Mouse (Mus musculus) spleen, adult 2 months (tissue): Measurements from ENCODE around the gene Mfsd2b.

Experiments used
- CTCF ChIP-seq: fragments of 200-500 bp; IDR thresholded peaks from 2 replicates; pipeline ENCODE4 v1.5.1; 2011; ENCODE audit warnings: mild to moderate bottlenecking, inconsistent platforms; ENCODE audit not compliant: insufficient read depth, insufficient read length, insufficient replicate concordance; ENCODE audit errors: extremely low read depth
- POLR2A ChIP-seq: fragments of 200-500 bp; IDR thresholded peaks from 2 replicates; pipeline ENCODE4 v1.6.1; 2011; ENCODE audit warnings: low read depth, low read length, inconsistent platforms

DNA sequence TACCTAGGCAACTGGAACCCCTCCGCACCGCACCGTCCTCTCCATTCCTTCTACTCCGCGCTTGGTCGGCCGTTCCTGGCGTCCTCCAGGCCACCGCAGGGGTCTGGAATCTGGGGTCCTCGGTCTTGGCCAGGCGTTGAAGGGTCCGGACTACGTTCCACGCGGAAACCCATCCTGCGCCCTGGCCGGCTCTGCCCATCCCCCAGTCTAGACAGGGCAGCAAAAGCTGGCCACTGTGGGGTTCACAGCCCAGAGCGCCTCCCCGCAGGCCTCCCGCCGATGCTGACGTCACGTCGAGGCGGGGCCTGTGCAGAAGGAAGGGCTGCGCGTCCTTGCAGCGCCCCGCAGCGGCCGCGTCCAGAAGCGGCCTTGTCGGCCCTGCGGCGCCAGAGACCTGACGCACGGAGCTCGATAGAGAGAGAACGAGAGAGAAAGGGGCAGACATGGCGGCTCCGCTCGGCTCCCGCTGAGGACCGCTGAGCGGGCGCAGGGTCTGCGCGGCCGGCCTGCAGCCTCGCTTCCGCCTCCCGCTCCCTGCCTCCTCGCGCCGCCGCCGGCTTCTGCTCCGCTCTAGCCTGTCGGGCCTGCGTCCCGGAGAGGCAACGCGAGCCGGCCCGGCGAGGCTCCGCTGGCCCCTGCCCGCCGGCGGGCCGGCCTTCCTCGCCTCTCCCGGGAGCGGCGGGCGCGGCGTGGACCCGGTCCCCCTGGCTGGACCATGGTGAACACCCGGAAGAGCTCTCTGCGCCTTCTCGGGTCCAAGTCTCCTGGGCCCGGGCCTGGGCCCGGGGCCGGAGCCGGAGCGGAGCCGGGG, 43.0 kb upstream of the Mfsd2b start, which contains the start of gene Atad2b:
- TF ChIP-seq CTCF (peak; percentile 95), POLR2A (peak; percentile 87)
